Mouse (Mus musculus): Measurements from ENCODE around the gene Rbbp8nl.

Rbbp8nl gene

GRCm38 (mm10) chr2:180257963-180258865, 31.5 kb downstream of the Rbbp8nl start:
- no peak for DNase-seq (ENCODE audit: low spot score)

- DNase-seq (ENCODE audit: low spot score): peak; percentile 98
These were observed 32.6 kb downstream of the Rbbp8nl start, which contains the start of gene Rps21 for GRCm38 (mm10) chr2:180257001-180257521. Gene Rps21 (plus strand): TSS chr2:180257377.

- DNase-seq (ENCODE audit: low spot score): no peak
These were observed 33.2 kb downstream of the Rbbp8nl start for GRCm38 (mm10) chr2:180256296-180257000.

GRCm38 (mm10) chr2:180255701-180256100, 34.0 kb downstream of the Rbbp8nl start:
- no peak for DNase-seq (ENCODE audit: low spot score)

GRCm38 (mm10) chr2:180254436-180255209, 35.1 kb downstream of the Rbbp8nl start:
- DNase-seq (ENCODE audit: low spot score): no peak

GRCm38 (mm10) chr2:180251838-180252237, 37.8 kb downstream of the Rbbp8nl start:
- no peak for DNase-seq (ENCODE audit: low spot score)

- peak; percentile 81 for DNase-seq (ENCODE audit: low spot score)
These were observed 38.6 kb downstream of the Rbbp8nl start for GRCm38 (mm10) chr2:180250930-180251611.

- DNase-seq (ENCODE audit: low spot score): peak; percentile 45
These were observed 40.6 kb downstream of the Rbbp8nl start for GRCm38 (mm10) chr2:180248947-180249660.

- no peak for DNase-seq (ENCODE audit: low spot score)
These were observed 41.8 kb downstream of the Rbbp8nl start for GRCm38 (mm10) chr2:180247916-180248315.

- no peak for DNase-seq (ENCODE audit: low spot score)
These were observed 46.6 kb downstream of the Rbbp8nl start for GRCm38 (mm10) chr2:180243108-180243507.

GRCm38 (mm10) chr2:180238591-180238990, 51.1 kb downstream of the Rbbp8nl start:
- DNase-seq (ENCODE audit: low spot score): no peak

GRCm38 (mm10) chr2:180237601-180238345, 51.9 kb downstream of the Rbbp8nl start:
- no peak for DNase-seq (ENCODE audit: low spot score)

GRCm38 (mm10) chr2:180236930-180237329, 52.7 kb downstream of the Rbbp8nl start:
- DNase-seq (ENCODE audit: low spot score): no peak

GRCm38 (mm10) chr2:180236500-180236899, 53.2 kb downstream of the Rbbp8nl start:
- DNase-seq (ENCODE audit: low spot score): peak; percentile 70

GRCm38 (mm10) chr2:180235788-180236187, 53.9 kb downstream of the Rbbp8nl start:
- no peak for DNase-seq (ENCODE audit: low spot score)

GRCm38 (mm10) chr2:180234980-180235379, 54.7 kb downstream of the Rbbp8nl start:
- DNase-seq (ENCODE audit: low spot score): no peak

- no peak for DNase-seq (ENCODE audit: low spot score)
These were observed 55.3 kb downstream of the Rbbp8nl start for GRCm38 (mm10) chr2:180234353-180234752.

GRCm38 (mm10) chr2:180233101-180233904, 56.4 kb downstream of the Rbbp8nl start:
- DNase-seq (ENCODE audit: low spot score): no peak

- DNase-seq (ENCODE audit: low spot score): peak; percentile 52
These were observed 59.2 kb downstream of the Rbbp8nl start for GRCm38 (mm10) chr2:180230482-180230881.
